Mouse (Mus musculus) liver, postnatal 0 days (tissue): ENCODE data around the gene Lpcat3.

Experiments used
- CTCF ChIP-seq: sonication (generic); IDR thresholded peaks from 2 replicates; pipeline ENCODE4 v1.5.1; 2016; ENCODE audit warnings: antibody characterized with exemption, low read depth
- EP300 ChIP-seq: IDR thresholded peaks from 2 replicates; pipeline ENCODE4 v1.6.1; 2016; ENCODE audit warnings: antibody characterized with exemption, low read depth, mild to moderate bottlenecking

DNA sequence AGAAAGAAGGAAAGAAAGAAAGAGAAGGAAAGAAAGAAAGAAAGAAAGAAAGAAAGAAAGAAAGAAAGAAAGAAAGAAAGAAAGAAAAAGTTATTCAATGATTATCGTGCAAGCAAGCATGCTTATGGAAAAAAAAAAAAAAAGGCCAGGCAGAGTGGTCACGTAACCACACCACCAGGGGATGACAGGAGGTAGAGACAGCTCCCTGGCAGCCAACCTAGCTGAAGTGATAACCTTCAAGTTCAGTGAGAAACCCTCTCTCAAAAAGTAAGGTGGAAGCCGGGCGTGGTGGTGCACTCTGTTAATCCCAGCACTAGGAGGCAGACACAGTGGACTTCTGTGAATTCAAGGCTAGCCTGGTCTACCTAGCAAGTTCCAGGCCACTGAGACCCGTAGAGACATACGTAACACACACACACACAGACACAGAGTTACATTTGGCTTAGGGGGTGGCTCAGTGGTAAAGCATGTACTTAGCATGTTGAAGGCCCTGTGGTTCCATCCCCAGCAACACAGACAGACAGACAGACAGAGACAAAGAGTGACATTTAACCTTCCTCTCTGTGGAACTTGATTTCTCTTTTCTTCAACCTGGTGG, 60.1 kb downstream of the Lpcat3 start:
- 0 out of 2 replicates have a peak, but pooled peaks have one; percentile 6 for TF ChIP-seq CTCF
- no peak for TF ChIP-seq EP300
